11 mouse cellular contexts compared by ENCODE assay signal in the genomic region with DNA sequence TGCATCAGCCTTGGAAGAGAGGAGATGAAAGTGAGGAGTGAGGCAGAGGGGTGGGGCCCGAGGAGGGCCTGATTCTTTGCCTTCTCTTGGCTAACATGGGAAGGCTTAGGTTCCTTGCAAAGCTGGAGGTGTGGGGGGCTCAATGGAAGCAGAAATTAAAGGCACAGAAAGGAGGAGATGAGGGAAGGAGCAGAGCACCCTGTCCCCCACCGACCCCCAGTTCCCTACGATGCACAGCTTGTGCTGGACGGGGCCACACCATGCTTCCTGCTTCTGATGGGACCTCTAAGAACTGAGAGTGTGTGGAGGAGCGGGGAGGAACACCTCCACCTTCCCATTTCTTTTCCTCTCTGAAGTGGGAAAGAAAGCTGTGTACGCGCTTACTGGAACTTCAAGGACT.
"Had no signal": no experiment of that assay in that cellular context is flagged by ENCODE, and none has a peak within 500 bp of the region (broad histone marks: within the 10 kb centered on the region; RNA-seq: fewer than 3 reads in every experiment).

No protein-coding gene starts in this region.

- H3K36me3 ChIP-seq: limb, embryonic 12.5 days; liver, embryonic 15.5 days; stomach, embryonic 15.5 days had no signal

- H3K4me1 ChIP-seq: liver, embryonic 15.5 days; stomach, embryonic 15.5 days had no signal

- H3K9ac ChIP-seq: limb, embryonic 12.5 days; liver, embryonic 15.5 days; midbrain, embryonic 15.5 days; neural tube, embryonic 12.5 days; stomach, embryonic 15.5 days had no signal

- H3K4me3 ChIP-seq: limb, embryonic 12.5 days; liver, embryonic 15.5 days; midbrain, embryonic 15.5 days; neural tube, embryonic 12.5 days; stomach, embryonic 15.5 days had no signal

- DNase-seq: kidney, adult 18-20 months; kidney, postnatal 14 days; lung, adult 2 months; lung, postnatal 36 days; thymus, postnatal 36 days had no signal

- H3K27me3 ChIP-seq: limb, embryonic 12.5 days; liver, embryonic 15.5 days; midbrain, embryonic 15.5 days; neural tube, embryonic 12.5 days; stomach, embryonic 15.5 days had no signal

- H3K4me2 ChIP-seq: limb, embryonic 12.5 days; liver, embryonic 15.5 days; midbrain, embryonic 15.5 days; neural tube, embryonic 12.5 days; stomach, embryonic 15.5 days had no signal

- H3K27ac ChIP-seq: limb, embryonic 12.5 days; liver, embryonic 15.5 days; midbrain, embryonic 15.5 days; neural tube, embryonic 12.5 days; stomach, embryonic 15.5 days had no signal

- ATAC-seq: lung, postnatal 0 days; midbrain, embryonic 15.5 days had no signal

- H3K9me3 ChIP-seq: limb, embryonic 12.5 days; liver, embryonic 15.5 days; midbrain, embryonic 15.5 days; neural tube, embryonic 12.5 days; stomach, embryonic 15.5 days had no signal
